Mouse (Mus musculus) adrenal gland, postnatal 25 days (tissue): ENCODE measurements at regions not wholly inside any gene's neighbourhood (a gene's known extent, or its start where the extent isn't known, plus 50 kb on each side); places are given as distances from the start of the nearest gene placed in this dataset.

Source experiments
- DNase-seq: peaks from one replicate; pipeline ENCODE4 v3.0.0; 2021; ENCODE audit warnings: mixed read lengths

DNA sequence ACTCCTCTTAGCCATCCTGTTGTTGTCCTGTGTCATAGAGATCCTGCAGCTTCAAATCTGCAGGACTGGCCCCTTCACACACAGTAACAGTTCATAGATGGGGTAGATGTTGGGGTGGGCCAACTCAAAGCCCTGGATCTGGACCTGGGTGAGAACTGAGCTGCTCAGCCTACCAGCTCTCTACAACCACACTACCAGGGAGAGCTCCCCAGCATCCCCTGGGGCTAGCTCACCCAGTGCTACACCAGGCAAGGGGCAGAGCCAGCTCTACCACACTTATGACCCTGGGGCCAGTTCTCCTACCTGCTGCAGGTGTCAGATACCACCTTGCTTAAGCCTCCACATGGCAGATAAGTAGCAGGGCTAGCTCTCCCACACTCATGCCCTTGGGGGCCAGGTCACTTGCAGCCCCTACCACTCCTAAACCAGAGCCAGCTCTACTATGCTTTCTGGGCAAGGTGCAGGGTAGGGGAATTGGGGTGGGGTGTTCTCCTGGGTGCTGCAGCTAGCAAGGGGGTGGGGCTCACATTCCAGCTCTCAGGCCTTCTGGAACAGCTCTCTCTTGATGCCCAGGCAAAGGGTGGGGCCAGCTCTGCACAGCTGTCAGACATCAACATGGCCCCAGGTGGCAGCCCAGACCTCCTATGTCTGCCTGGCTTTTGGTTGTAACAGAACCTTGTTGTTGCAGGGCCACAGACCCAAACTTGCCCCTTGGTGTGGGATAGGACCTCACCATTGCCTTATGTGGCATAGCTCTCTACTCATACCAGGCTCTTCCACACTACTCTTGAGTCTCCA lies 62.4 kb upstream of the Tab2 start:
- no peak for DNase-seq

- no peak for DNase-seq
Observed at GRCm38 (mm10) chr10:8016741-8017140, 60.7 kb upstream of the Tab2 start.

GRCm38 (mm10) chr10:8011744-8012143 lies 55.7 kb upstream of the Tab2 start:
- no peak for DNase-seq

- no peak for DNase-seq
Observed at GRCm38 (mm10) chr10:8011138-8011537, 55.1 kb upstream of the Tab2 start.

- no peak for DNase-seq
Observed at GRCm38 (mm10) chr10:8009855-8010254, 53.8 kb upstream of the Tab2 start.

DNA sequence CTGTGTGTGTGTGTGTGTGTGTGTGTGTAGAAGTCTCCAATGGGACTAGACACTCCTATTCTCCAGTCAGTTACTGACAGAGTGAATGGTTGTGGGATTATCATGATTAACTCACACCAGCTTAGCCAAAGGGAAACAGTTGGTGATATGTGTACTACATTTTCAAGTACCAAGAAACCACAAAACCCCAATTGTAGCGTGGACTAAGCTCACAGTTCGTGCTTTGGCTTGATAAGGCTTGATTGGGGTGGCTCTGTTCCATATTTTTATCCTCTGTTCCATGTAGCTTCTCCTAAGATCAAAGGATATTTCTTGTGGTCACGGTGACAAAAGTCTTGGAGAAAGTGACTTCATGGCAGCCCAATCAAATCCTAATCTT lies 51.9 kb upstream of the Tab2 start:
- no peak for DNase-seq

DNA sequence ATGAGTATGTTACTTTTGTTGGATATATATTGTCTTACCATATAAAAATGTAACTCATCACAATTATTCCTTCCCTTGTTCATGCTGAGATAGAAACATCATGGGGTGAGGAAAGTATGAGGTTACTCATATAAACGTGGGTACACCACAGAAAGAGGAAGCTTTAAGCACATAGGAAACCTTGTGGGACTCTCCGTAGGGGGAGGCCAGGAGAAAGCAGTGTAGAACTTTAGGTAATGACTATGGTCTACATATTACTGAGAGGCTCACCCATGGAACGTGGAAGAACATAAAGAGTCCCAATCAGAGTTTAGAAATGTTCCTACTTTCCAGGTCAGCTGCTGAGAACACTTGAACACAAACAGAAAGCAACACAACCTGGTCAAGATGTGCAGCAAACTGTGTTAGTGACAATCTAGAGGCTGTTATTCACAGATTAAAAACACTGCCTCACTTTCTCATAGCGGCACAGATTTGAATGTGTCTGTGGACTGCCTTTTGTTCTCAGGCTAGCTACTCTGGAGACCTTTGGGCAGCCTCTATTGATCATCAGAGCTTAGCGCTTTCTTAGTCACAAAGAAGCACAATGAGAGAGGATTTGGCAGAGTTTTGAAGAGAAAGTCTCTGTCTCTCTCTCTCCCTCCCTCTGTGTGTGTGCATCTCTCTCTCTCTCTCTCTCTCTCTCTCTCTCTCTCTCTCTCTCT lies 51.4 kb upstream of the Tab2 start:
- DNase-seq, result no peak
